Mouse (Mus musculus) liver, embryonic 14.5 days (tissue): ENCODE measurements around the gene Ptprr.

Source experiments
- CTCF ChIP-seq: IDR thresholded peaks from 2 replicates; pipeline ENCODE4 v1.5.1; 2016; ENCODE audit warnings: antibody characterized with exemption, low read depth, control low read depth
- EP300 ChIP-seq: IDR thresholded peaks from 2 replicates; pipeline ENCODE4 v1.6.1; 2016; ENCODE audit warnings: antibody characterized with exemption, low read depth

DNA sequence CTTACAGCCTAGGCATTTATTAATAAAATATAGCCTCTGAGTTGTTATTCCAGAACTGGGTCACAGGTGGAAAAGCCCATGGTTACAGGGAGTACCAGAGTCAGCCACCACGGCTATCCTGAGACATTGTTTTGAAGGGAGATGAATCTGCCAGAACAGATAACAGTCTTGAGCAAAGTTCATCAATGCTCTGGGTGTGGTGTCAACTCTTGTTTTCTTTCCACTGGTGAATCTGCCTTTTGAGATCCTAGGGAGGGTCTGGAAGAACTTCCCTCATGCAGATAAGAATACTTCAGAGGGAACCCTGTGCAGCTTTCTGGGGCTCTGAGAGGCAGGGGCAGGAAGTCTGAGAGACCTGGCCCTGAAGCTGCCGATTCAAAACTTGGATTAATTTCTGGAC is 227.6 kb downstream of the Ptprr start:
- TF ChIP-seq CTCF (no peak), EP300 (no peak)
